Mouse (Mus musculus) midbrain, postnatal 0 days (tissue): ENCODE measurements around the gene Incenp. TPM values are rescaled to one million over a fixed set of nuclear protein-coding genes. Genes with fewer than 3 reads are reported as not detected.
A peak's percentile ranks its signal among the peaks of the same experiment; 100 is the strongest.

ENCODE experiments used
- ATAC-seq: fragments of 200-750 bp; cut with Nextera tagmentation; 2 replicates; pipeline ENCODE4 v1.8.0; 2017; ENCODE audit warnings: moderate number of reproducible peaks, mild to moderate bottlenecking, moderate TSS enrichment, moderate library complexity; ENCODE audit not compliant: low FRiP score
- DNase-seq: peaks from one replicate; pipeline ENCODE4 v3.0.0-alpha.2; 2015; ENCODE audit warnings: low spot score
- H3K27ac ChIP-seq: fragments of 300-500 bp; sonication (generic); 2 replicates; pipeline ENCODE4 v1.5.1; 2014; ENCODE audit warnings: low read depth, mild to moderate bottlenecking, low read length, mixed read lengths
- H3K27me3 ChIP-seq: fragments of 300-500 bp; sonication (generic); 2 replicates; pipeline ENCODE4 v1.6.1; 2014; ENCODE audit warnings: low read length, control low read depth, mixed read lengths; ENCODE audit not compliant: insufficient read depth
- H3K36me3 ChIP-seq: fragments of 300-500 bp; sonication (generic); 2 replicates; pipeline ENCODE4 v1.6.1; 2014; ENCODE audit warnings: low read length, control low read depth, mixed read lengths; ENCODE audit not compliant: insufficient read depth
- H3K4me1 ChIP-seq: fragments of 300-500 bp; sonication (generic); 2 replicates; pipeline ENCODE4 v1.6.1; 2014; ENCODE audit warnings: mild to moderate bottlenecking, control low read depth, antibody characterized with exemption, low read length, mixed read lengths; ENCODE audit not compliant: insufficient read depth
- H3K4me2 ChIP-seq: fragments of 300-500 bp; sonication (generic); 2 replicates; pipeline ENCODE4 v1.6.1; 2014; ENCODE audit warnings: low read depth, mild to moderate bottlenecking, low read length, mixed read lengths; ENCODE audit not compliant: poor library complexity, severe bottlenecking
- H3K4me3 ChIP-seq: fragments of 300-500 bp; sonication (generic); 2 replicates; pipeline ENCODE4 v1.5.1; 2014; ENCODE audit warnings: low read depth, mild to moderate bottlenecking, low read length, moderate library complexity
- H3K9ac ChIP-seq: fragments of 300-500 bp; sonication (generic); replicated peaks from 2 replicates; pipeline ENCODE4 v1.6.1; 2014; ENCODE audit warnings: mild to moderate bottlenecking, low read length, moderate library complexity, mixed read lengths; ENCODE audit not compliant: poor library complexity, severe bottlenecking
- H3K9me3 ChIP-seq: fragments of 300-500 bp; sonication (generic); 2 replicates; pipeline ENCODE4 v1.6.1; 2016; ENCODE audit warnings: low read length, control low read depth
- CTCF ChIP-seq: IDR thresholded peaks from 2 replicates; pipeline ENCODE4 v1.5.1; 2016; ENCODE audit warnings: antibody characterized with exemption, mild to moderate bottlenecking
- WGBS: fragments of 180-500 bp; shearing (Covaris S2); extraction: QIAGEN DNeasy Blood & Tissue Kit; methylation state at CpG from one replicate; pipeline ENCODE4 v1.1.7; 2014; 5-methylcytosine and 5-hydroxymethylcytosine counted together
- polyA plus RNA-seq: library from polyadenylated mRNA; unstranded; fragments of >200 nt; fragmentation: Nextera tagmentation; extraction: Ambion mirVana; gene quantifications from 2 replicates; pipeline ENCODE4 v1.2.1, GENCODE M21; 2015
- total RNA-seq: library from RNA; depleted of rRNA; stranded (reverse); fragments of >200 nt; gene quantifications from 2 replicates; pipeline ENCODE4 v1.2.3, GENCODE M21; 2014

The Incenp gene
- total and polyA plus RNA-seq, 2 experiments from 2014 or later = 11.0 to 13.3 TPM

DNA sequence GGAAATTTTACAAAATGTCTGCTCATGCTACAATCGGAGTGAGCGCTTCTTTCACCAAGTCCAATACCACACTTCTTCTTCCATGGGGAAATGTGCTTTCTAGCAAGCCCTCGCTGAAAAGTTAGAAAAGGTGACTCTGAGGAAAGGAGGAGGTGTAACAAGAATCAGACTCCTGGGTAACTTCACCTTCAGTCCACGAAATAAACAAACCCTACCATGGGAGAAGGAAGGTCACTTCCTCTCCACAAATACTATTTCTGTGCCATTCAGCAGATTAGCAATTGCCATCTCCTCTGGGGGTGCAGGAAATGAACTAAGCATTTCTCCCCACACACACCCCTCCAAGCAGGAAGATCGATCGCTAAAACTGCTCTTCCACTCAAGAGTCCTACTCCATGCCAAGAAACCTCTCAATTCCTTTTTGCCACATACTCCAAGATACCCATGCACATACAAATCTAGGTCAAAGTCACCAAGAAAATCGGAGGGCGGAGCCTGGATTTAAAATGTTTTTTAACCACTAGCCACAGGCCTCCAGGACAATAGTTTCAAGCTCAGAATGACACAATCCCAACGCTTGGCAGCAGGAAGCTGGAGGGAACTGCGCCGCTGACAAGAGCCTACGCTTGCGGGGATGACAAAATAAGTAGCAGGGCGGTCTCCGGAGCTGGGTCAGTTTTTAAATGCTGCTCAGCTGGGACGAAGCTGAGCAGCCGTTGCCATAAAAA lies 848 bp downstream of the Incenp start:
- Histone ChIP-seq H3K4me3 (peak overlapping the region; percentile 80), H3K9me3 (no peaks in the 10 kb centered on the region), H3K36me3 (peaks cover 14% of the 10 kb centered on the region), H3K27me3 (no peaks in the 10 kb centered on the region), H3K4me2 (peak overlapping the region; percentile 95), H3K27ac (no peak overlapping the region; the same call in 1 of the 2 replicates), H3K4me1 (peaks cover 6% of the 10 kb centered on the region; the same call in 1 of the 2 replicates), H3K9ac (peak overlapping the region; percentile 55)
- no peak for TF ChIP-seq CTCF
- WGBS = 10% methylated on average over 17 of the region's 17 CpGs
- ATAC-seq = no peak
- no peak for DNase-seq

DNA sequence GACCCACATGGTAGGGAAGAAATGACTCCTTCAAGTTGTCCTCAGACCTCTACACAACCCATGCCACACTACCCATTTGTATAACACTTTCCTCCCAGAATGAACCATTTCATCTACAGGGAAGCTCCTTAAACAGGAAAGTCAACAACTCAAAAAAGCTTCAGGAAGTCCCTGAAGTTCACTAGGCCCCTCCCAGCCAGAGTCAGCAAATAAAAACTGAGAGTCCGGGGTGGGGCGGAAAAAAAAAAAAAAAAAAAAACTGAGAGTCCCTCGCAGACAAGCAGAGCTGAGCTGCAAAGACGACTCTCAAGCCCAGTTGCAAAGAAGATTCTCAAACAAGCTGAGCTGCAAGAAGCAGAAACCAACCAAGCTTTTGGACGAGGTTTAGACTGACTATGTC lies 3.3 kb downstream of the Incenp start:
- Histone ChIP-seq H3K27ac (no peak overlapping the region), H3K27me3 (no peaks in the 10 kb centered on the region), H3K9ac (no peak overlapping the region), H3K4me2 (no peak overlapping the region), H3K4me1 (peaks cover 6% of the 10 kb centered on the region; the same call in 1 of the 2 replicates), H3K4me3 (no peak overlapping the region), H3K9me3 (no peaks in the 10 kb centered on the region), H3K36me3 (peaks cover 19% of the 10 kb centered on the region)
- 85% methylated on average over 5 of the region's 5 CpGs for WGBS
- ATAC-seq (no peak), DNase-seq (no peak)
- TF ChIP-seq CTCF = no peak

DNA sequence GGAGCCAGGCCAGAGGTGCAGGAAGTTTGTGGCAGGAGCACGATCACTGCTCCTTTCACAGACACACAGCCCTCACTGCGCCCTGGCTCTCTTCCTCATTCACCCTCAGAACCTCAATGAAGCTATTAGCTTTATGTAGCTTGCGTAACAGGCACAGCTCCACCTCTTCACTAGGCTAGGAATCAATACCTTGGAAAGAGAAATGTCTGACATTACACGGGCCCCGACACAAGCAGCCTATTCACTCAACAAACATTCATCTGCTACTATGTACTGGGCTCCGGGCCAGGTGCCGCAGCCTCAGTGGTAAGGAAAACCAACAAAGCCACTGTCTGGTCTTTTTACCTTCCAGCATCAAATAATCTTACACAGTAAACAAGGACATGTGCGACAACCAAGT lies 12.6 kb downstream of the Incenp start:
- WGBS = 85% methylated on average over 8 of the region's 8 CpGs
- H3K9ac ChIP-seq = no peak overlapping the region
- no peak overlapping the region for H3K4me3 ChIP-seq
- no peak overlapping the region for H3K4me2 ChIP-seq
- H3K27ac ChIP-seq = no peak overlapping the region
- H3K4me1 ChIP-seq = no peaks in the 10 kb centered on the region
- no peaks in the 10 kb centered on the region for H3K27me3 ChIP-seq
- DNase-seq (no peak), ATAC-seq (no peak)
- H3K36me3 ChIP-seq = peaks cover 30% of the 10 kb centered on the region
- no peaks in the 10 kb centered on the region for H3K9me3 ChIP-seq
- TF ChIP-seq CTCF = no peak

GRCm38 (mm10) chr19:9886348-9886747 lies 13.0 kb downstream of the Incenp start:
- no peaks in the 10 kb centered on the region for H3K27me3 ChIP-seq
- ATAC-seq (no peak), DNase-seq (no peak)
- peaks cover 30% of the 10 kb centered on the region for H3K36me3 ChIP-seq
- TF ChIP-seq CTCF = no peak
- no peaks in the 10 kb centered on the region for H3K9me3 ChIP-seq
- H3K27ac ChIP-seq = no peak overlapping the region
- WGBS = 87% methylated on average over 1 of the region's 1 CpGs
- no peak overlapping the region for H3K4me2 ChIP-seq
- no peak overlapping the region for H3K4me3 ChIP-seq
- H3K9ac ChIP-seq = no peak overlapping the region
- H3K4me1 ChIP-seq = no peaks in the 10 kb centered on the region

DNA sequence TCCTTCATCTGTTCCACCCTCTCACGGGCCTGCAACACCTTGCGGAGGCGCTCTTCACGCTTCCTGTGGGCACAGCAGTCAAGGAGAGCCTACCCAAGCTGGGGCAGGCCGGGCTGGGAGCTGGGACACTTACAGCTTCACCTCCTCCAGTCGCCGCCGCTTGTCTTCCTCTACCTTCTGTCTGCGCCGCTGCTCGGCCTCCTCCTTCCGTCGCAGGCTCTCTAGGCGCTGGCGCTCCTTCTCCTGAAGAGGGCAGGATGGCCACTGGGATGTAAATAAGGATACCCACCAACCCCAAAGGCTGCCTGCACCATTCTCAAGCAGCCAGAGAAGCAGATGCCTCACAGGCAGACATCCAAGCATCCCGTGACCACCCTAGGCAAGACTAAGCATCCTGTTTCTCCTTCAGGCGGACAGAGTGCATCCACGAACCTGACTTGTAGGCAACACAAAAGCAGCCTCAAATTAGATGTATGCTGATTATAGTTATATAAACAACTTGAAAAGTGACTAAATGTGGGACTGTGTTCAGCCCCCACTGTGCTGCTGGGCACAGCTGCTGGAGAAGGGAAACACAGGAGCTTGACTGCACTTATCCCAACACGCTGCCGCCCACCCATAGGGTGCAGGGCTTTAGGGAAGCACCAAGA lies 21.0 kb downstream of the Incenp start:
- DNase-seq (no peak), ATAC-seq (no peak)
- Histone ChIP-seq H3K4me2 (no peak overlapping the region), H3K4me1 (no peaks in the 10 kb centered on the region), H3K27ac (no peak overlapping the region), H3K36me3 (peaks cover 47% of the 10 kb centered on the region), H3K9ac (no peak overlapping the region), H3K4me3 (no peak overlapping the region), H3K9me3 (no peaks in the 10 kb centered on the region), H3K27me3 (no peaks in the 10 kb centered on the region)
- whole genome bisulfite sequencing = 96% methylated on average over 20 of the region's 20 CpGs
- TF ChIP-seq CTCF = no peak

DNA sequence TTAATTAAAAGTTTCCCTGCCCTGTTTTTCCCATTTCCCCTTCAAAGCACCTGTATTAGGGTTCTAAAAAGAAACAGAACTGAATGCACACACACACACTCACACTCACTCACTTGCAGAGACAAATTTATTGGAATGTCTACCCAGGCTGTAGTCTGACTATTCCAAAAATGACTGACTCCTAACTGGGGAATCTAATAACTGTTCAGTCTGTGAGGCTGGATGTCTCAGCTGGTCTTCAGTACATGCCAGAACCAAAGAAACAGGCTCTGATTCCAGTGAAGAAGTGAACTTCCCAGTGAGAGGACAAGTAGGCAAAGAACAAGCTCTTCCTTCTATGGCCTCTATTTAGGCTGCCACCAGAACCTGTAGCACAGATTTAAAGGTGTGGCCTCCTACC lies 33.9 kb downstream of the Incenp start:
- ATAC-seq (no peak), DNase-seq (no peak)
- no peak overlapping the region for H3K9ac ChIP-seq
- TF ChIP-seq CTCF = no peak
- H3K4me1 ChIP-seq = no peaks in the 10 kb centered on the region
- no peak overlapping the region for H3K4me2 ChIP-seq
- no peak overlapping the region for H3K4me3 ChIP-seq
- no peaks in the 10 kb centered on the region for H3K9me3 ChIP-seq
- H3K36me3 ChIP-seq = no peaks in the 10 kb centered on the region
- no peaks in the 10 kb centered on the region for H3K27me3 ChIP-seq
- no peak overlapping the region for H3K27ac ChIP-seq
